ENCODE assay signal across 9 mouse cellular contexts in the genomic region with DNA sequence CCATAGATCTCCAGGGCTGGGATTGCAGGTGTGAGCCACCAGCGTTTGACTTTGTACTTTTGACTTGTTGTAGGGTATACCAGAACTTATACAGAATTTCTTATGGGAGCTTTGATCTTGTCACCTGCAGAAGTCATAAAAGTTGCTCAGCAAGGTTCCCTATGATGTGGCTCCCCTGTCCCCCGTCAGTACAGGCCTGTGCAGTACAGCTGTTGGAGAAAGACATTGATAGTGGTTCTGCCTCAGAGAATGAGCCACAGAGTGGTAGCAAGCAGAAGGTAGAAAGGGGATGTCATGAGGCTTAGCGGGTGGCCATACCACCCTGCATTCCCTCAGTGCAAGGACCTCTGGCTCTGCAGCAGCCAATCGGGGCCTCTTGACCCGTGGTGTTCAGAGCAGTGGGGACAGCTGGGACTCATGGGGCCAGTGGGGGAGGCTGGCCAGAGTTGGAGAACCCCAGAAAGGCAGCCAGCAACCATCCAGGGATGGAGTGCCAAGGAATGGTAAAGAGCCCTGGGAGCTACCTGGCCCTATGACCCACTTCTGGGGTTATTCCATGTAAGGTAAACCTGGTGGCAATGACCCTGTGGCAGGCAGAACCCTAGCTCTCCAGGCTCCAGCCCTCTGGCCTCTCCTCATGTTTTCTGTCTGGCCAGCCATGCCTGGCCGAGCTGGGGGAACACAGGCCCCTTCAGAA. TPM values are rescaled to one million over a fixed set of nuclear protein-coding genes. Genes with fewer than 3 reads are reported as not detected.
A peak's percentile ranks its signal among the peaks of the same experiment; 100 is the strongest.
DNase-seq lines count a peak whose midpoint lies in the region; ATAC-seq and TF ChIP-seq lines count a peak whose summit lies in the region.
"Had no signal": no experiment of that assay in that cellular context is flagged by ENCODE, and none has a peak within 500 bp of the region (broad histone marks: within the 10 kb centered on the region; RNA-seq: fewer than 3 reads in every experiment).

No protein-coding gene starts in this region.

- DNase-seq in kidney, postnatal 4 days, result no peak
- DNase-seq in forebrain, embryonic 10.5 days (ENCODE audit: extremely low spot score, low spot score), result no peak
- DNase-seq in cerebellum, postnatal 4 days (ENCODE audit: low spot score in 2 of 2), result no peak
- DNase-seq in frontal cortex, postnatal 25 days (ENCODE audit: low spot score in 2 of 2), result no peak

- WGBS in kidney, embryonic 15.5 days, result 39% methylated on average over 6 of the region's 6 CpGs
- 64% methylated on average over 6 of the region's 6 CpGs for WGBS in forebrain, embryonic 10.5 days
- 52% methylated on average over 6 of the region's 6 CpGs for whole genome bisulfite sequencing in intestine, postnatal 0 days
- 53% methylated on average over 6 of the region's 6 CpGs for WGBS in stomach, embryonic 16.5 days

- no peak overlapping the region for H3K9ac ChIP-seq in kidney, embryonic 15.5 days
- no peak overlapping the region for H3K9ac ChIP-seq in intestine, postnatal 0 days (ENCODE audit: low read depth, low read length)
- H3K9ac ChIP-seq in stomach, embryonic 16.5 days (ENCODE audit: low read length), result peak overlapping the region; percentile 44

- ATAC-seq in kidney, embryonic 15.5 days (replicated peaks; ENCODE audit: low FRiP score), result peak; percentile 13
- ATAC-seq in intestine, postnatal 0 days, result no peak
- ATAC-seq in stomach, embryonic 16.5 days (ENCODE audit: insufficient read depth, low FRiP score), result no peak; the same call in 1 of the 2 replicates
- ATAC-seq in inflammation-experienced regulatory T-cells, adult 6 months, result no peak

- peaks cover 33% of the 10 kb centered on the region for H3K4me1 ChIP-seq in kidney, embryonic 15.5 days
- peaks cover 70% of the 10 kb centered on the region for H3K4me1 ChIP-seq in forebrain, embryonic 10.5 days
- H3K4me1 ChIP-seq in intestine, postnatal 0 days (replicated peaks; ENCODE audit: control insufficient read depth, insufficient read depth, low read length), result no peaks in the 10 kb centered on the region
- peaks cover 30% of the 10 kb centered on the region for H3K4me1 ChIP-seq in stomach, embryonic 16.5 days (ENCODE audit: control insufficient read depth, insufficient read depth, low read length)

- no peak overlapping the region for H3K4me3 ChIP-seq in kidney, embryonic 15.5 days (replicated peaks)
- no peak overlapping the region for H3K4me3 ChIP-seq in forebrain, embryonic 10.5 days
- no peak overlapping the region for H3K4me3 ChIP-seq in intestine, postnatal 0 days (ENCODE audit: low read depth, low read length)
- no peak overlapping the region for H3K4me3 ChIP-seq in stomach, embryonic 16.5 days (replicated peaks; ENCODE audit: low read length)

- H3K27me3 ChIP-seq in kidney, embryonic 15.5 days, result peaks cover 26% of the 10 kb centered on the region
- peaks cover 49% of the 10 kb centered on the region for H3K27me3 ChIP-seq in forebrain, embryonic 10.5 days (ENCODE audit: poor library complexity, severe bottlenecking)
- no peaks in the 10 kb centered on the region for H3K27me3 ChIP-seq in intestine, postnatal 0 days (replicated peaks; ENCODE audit: control insufficient read depth, insufficient read depth, low read length)
- H3K27me3 ChIP-seq in stomach, embryonic 16.5 days (ENCODE audit: control insufficient read depth, insufficient read depth, low read length), result no peaks in the 10 kb centered on the region

- H3K9me3 ChIP-seq in kidney, embryonic 15.5 days (replicated peaks), result no peaks in the 10 kb centered on the region
- H3K9me3 ChIP-seq in forebrain, embryonic 10.5 days, result no peaks in the 10 kb centered on the region
- H3K9me3 ChIP-seq in intestine, postnatal 0 days (ENCODE audit: control insufficient read depth), result no peaks in the 10 kb centered on the region
- no peaks in the 10 kb centered on the region for H3K9me3 ChIP-seq in stomach, embryonic 16.5 days (replicated peaks; ENCODE audit: control insufficient read depth, low read length)

- H3K27ac ChIP-seq in kidney, embryonic 15.5 days, result peak overlapping the region; percentile 67
- peak overlapping the region; percentile 72 for H3K27ac ChIP-seq in forebrain, embryonic 10.5 days
- 0 out of 2 replicates have a peak overlapping the region, but pooled peaks have one; percentile 21 for H3K27ac ChIP-seq in intestine, postnatal 0 days (ENCODE audit: low read depth, low read length)
- H3K27ac ChIP-seq in stomach, embryonic 16.5 days (ENCODE audit: low read length), result peak overlapping the region; percentile 86

- TF ChIP-seq CTCF in intestine, postnatal 0 days (IDR thresholded peaks at IDR 0.05; ENCODE audit: low read depth), result no peak

- no peak overlapping the region for H3K4me2 ChIP-seq in kidney, embryonic 15.5 days
- H3K4me2 ChIP-seq in intestine, postnatal 0 days (replicated peaks; ENCODE audit: low read depth), result no peak overlapping the region
- H3K4me2 ChIP-seq in stomach, embryonic 16.5 days (ENCODE audit: low read depth, low read length), result no peak overlapping the region

- no peaks in the 10 kb centered on the region for H3K36me3 ChIP-seq in kidney, embryonic 15.5 days
- no peaks in the 10 kb centered on the region for H3K36me3 ChIP-seq in forebrain, embryonic 10.5 days (replicated peaks)
- no peaks in the 10 kb centered on the region for H3K36me3 ChIP-seq in intestine, postnatal 0 days (ENCODE audit: control insufficient read depth, insufficient read depth)
- H3K36me3 ChIP-seq in stomach, embryonic 16.5 days (ENCODE audit: control insufficient read depth, insufficient read depth, low read length), result no peaks in the 10 kb centered on the region

RNA-seq across cellular contexts. Expression of a gene that starts 58.6 kb away (rescaled TPM):
- not detected in 2 replicates for polyA plus RNA-seq in kidney, embryonic 15.5 days (2015; fragmentation: Nextera tagmentation; extraction: Ambion mirVana)
- not detected in 2 replicates for polyA plus RNA-seq in forebrain, embryonic 10.5 days (2016; fragmentation: Nextera tagmentation; extraction: Ambion mirVana)
- polyA plus RNA-seq in intestine, postnatal 0 days (2015; fragmentation: Nextera tagmentation; extraction: Ambion mirVana), result not detected in 2 replicates
- not detected in 2 replicates for polyA plus RNA-seq in stomach, embryonic 16.5 days (2015; fragmentation: Nextera tagmentation; extraction: Ambion mirVana)
- not detected for polyA plus RNA-seq in inflammation-experienced regulatory T-cells, adult 6 months (2017; shearing (Covaris generic))
- polyA plus RNA-seq: brain, embryonic 14.5 days had no signal

Comparison
In these comparisons a context has a peak if more than half of its experiments do, and no peak if none do; other contexts are left out.
1. H3K27ac ChIP-seq: peak in every context shown above with its lines; median percentile 86 in stomach, embryonic 16.5 days; 72 in forebrain, embryonic 10.5 days; 67 in kidney, embryonic 15.5 days; 21 in intestine, postnatal 0 days.